Mouse (Mus musculus) heart, embryonic 16.5 days (tissue): ENCODE results near the gene Rnpepl1. TPM values are rescaled to one million over a fixed set of nuclear protein-coding genes. Genes with fewer than 3 reads are reported as not detected.

Source experiments
- ATAC-seq: fragments of 200-750 bp; cut with Nextera tagmentation; replicated peaks from 2 replicates; pipeline ENCODE4 v1.8.0; 2017; ENCODE audit warnings: moderate number of reproducible peaks; ENCODE audit not compliant: insufficient read depth, low FRiP score; ENCODE audit errors: extremely low read depth
- H3K27ac ChIP-seq: fragments of 300-500 bp; sonication (generic); 2 replicates; pipeline ENCODE4 v1.5.1; 2014; ENCODE audit warnings: mild to moderate bottlenecking, low read length, control low read depth, moderate library complexity
- H3K27me3 ChIP-seq: fragments of 300-500 bp; sonication (generic); 2 replicates; pipeline ENCODE4 v1.6.1; 2014; ENCODE audit warnings: low read length, mixed read lengths; ENCODE audit not compliant: control insufficient read depth, insufficient read depth
- H3K36me3 ChIP-seq: fragments of 300-500 bp; sonication (generic); 2 replicates; pipeline ENCODE4 v1.6.1; 2014; ENCODE audit not compliant: control insufficient read depth, insufficient read depth
- H3K4me1 ChIP-seq: fragments of 300-500 bp; sonication (generic); 2 replicates; pipeline ENCODE4 v1.6.1; 2014; ENCODE audit warnings: low read length, mixed read lengths; ENCODE audit not compliant: control insufficient read depth, insufficient read depth
- H3K4me2 ChIP-seq: fragments of 300-500 bp; sonication (generic); 2 replicates; pipeline ENCODE4 v1.6.1; 2014; ENCODE audit warnings: low read depth, mild to moderate bottlenecking, control low read depth, low read length
- H3K4me3 ChIP-seq: fragments of 300-500 bp; sonication (generic); 2 replicates; pipeline ENCODE4 v1.5.1; 2014; ENCODE audit warnings: mild to moderate bottlenecking, control low read depth, low read length
- H3K9ac ChIP-seq: fragments of 300-500 bp; sonication (generic); 2 replicates; pipeline ENCODE4 v1.6.1; 2014; ENCODE audit warnings: low read length, control low read depth
- H3K9me3 ChIP-seq: fragments of 300-500 bp; sonication (generic); replicated peaks from 2 replicates; pipeline ENCODE4 v1.6.1; 2016; ENCODE audit warnings: low read length; ENCODE audit not compliant: control insufficient read depth
- WGBS: fragments of 180-500 bp; shearing (Covaris S2); extraction: QIAGEN DNeasy Blood & Tissue Kit; methylation state at CpG from one replicate; pipeline ENCODE4 v1.1.7; 2014; 5-methylcytosine and 5-hydroxymethylcytosine counted together
- polyA plus RNA-seq: library from polyadenylated mRNA; unstranded; fragments of >200 nt; fragmentation: Nextera tagmentation; extraction: Ambion mirVana; gene quantifications from 2 replicates; pipeline ENCODE4 v1.2.1, GENCODE M21; 2015

Gene Rnpepl1
- polyA plus RNA-seq, 1 experiment from 2014 or later: 29.8 TPM

GRCm38 (mm10) chr1:92912286-92912685, 1.7 kb downstream of the Rnpepl1 start:
- Histone ChIP-seq H3K4me2 (peak overlapping the region; percentile 87), H3K27me3 (no peaks in the 10 kb centered on the region), H3K9ac (peak overlapping the region; percentile 95), H3K4me1 (peaks cover 25% of the 10 kb centered on the region), H3K9me3 (no peaks in the 10 kb centered on the region), H3K36me3 (peaks cover 25% of the 10 kb centered on the region), H3K27ac (0 out of 2 replicates have a peak overlapping the region, but pooled peaks have one; percentile 12), H3K4me3 (peak overlapping the region; percentile 76)
- no peak for ATAC-seq
- 41% methylated on average over 1 of the region's 1 CpGs for WGBS

GRCm38 (mm10) chr1:92914239-92914638, 3.7 kb downstream of the Rnpepl1 start:
- WGBS: 75% methylated on average over 4 of the region's 4 CpGs
- H3K4me2 ChIP-seq: no peak overlapping the region
- peaks cover 44% of the 10 kb centered on the region for H3K36me3 ChIP-seq
- no peaks in the 10 kb centered on the region for H3K9me3 ChIP-seq
- no peak overlapping the region for H3K9ac ChIP-seq
- no peaks in the 10 kb centered on the region for H3K27me3 ChIP-seq
- H3K4me3 ChIP-seq: no peak overlapping the region
- no peak for ATAC-seq
- peaks cover 19% of the 10 kb centered on the region for H3K4me1 ChIP-seq
- H3K27ac ChIP-seq: no peak overlapping the region

GRCm38 (mm10) chr1:92914993-92915392, 4.4 kb downstream of the Rnpepl1 start:
- peaks cover 50% of the 10 kb centered on the region for H3K36me3 ChIP-seq
- no peaks in the 10 kb centered on the region for H3K9me3 ChIP-seq
- no peak overlapping the region for H3K27ac ChIP-seq
- H3K4me3 ChIP-seq: no peak overlapping the region
- no peak for ATAC-seq
- peaks cover 12% of the 10 kb centered on the region for H3K4me1 ChIP-seq
- 92% methylated on average over 11 of the region's 11 CpGs for WGBS
- H3K4me2 ChIP-seq: no peak overlapping the region
- H3K27me3 ChIP-seq: no peaks in the 10 kb centered on the region
- H3K9ac ChIP-seq: no peak overlapping the region

- Histone ChIP-seq H3K36me3 (peaks cover 50% of the 10 kb centered on the region), H3K9ac (no peak overlapping the region), H3K27ac (no peak overlapping the region), H3K4me3 (no peak overlapping the region), H3K4me1 (peaks cover 21% of the 10 kb centered on the region), H3K27me3 (no peaks in the 10 kb centered on the region), H3K9me3 (no peaks in the 10 kb centered on the region), H3K4me2 (no peak overlapping the region)
- 91% methylated on average over 9 of the region's 9 CpGs for WGBS
- no peak for ATAC-seq
Observed at GRCm38 (mm10) chr1:92916725-92917124, 6.1 kb downstream of the Rnpepl1 start.

GRCm38 (mm10) chr1:92919151-92919550, 8.6 kb downstream of the Rnpepl1 start:
- H3K36me3 ChIP-seq: peaks cover 50% of the 10 kb centered on the region

GRCm38 (mm10) chr1:92919775-92920174, 9.2 kb downstream of the Rnpepl1 start:
- Histone ChIP-seq H3K27me3 (no peaks in the 10 kb centered on the region), H3K27ac (no peak overlapping the region), H3K36me3 (peaks cover 50% of the 10 kb centered on the region), H3K4me3 (no peak overlapping the region), H3K4me2 (no peak overlapping the region), H3K9me3 (no peaks in the 10 kb centered on the region), H3K4me1 (peaks cover 19% of the 10 kb centered on the region), H3K9ac (no peak overlapping the region)
- no peak for ATAC-seq
- 83% methylated on average over 12 of the region's 12 CpGs for WGBS

More at GRCm38 (mm10) chr1:92919151-92919550, 8.6 kb downstream of the Rnpepl1 start:
- Histone ChIP-seq H3K9me3 (no peaks in the 10 kb centered on the region), H3K9ac (no peak overlapping the region), H3K4me2 (no peak overlapping the region), H3K4me1 (peaks cover 19% of the 10 kb centered on the region), H3K27ac (no peak overlapping the region), H3K27me3 (no peaks in the 10 kb centered on the region), H3K4me3 (no peak overlapping the region)
- no peak for ATAC-seq
- 96% methylated on average over 11 of the region's 11 CpGs for WGBS

- H3K27me3 ChIP-seq: no peaks in the 10 kb centered on the region
- H3K36me3 ChIP-seq: peaks cover 42% of the 10 kb centered on the region
- peak overlapping the region; percentile 82 for H3K27ac ChIP-seq
- H3K4me2 ChIP-seq: no peak overlapping the region
- WGBS: 65% methylated on average over 7 of the region's 7 CpGs
- H3K4me3 ChIP-seq: no peak overlapping the region
- H3K9ac ChIP-seq: no peak overlapping the region
- peaks cover 19% of the 10 kb centered on the region for H3K4me1 ChIP-seq
- H3K9me3 ChIP-seq: no peaks in the 10 kb centered on the region
- ATAC-seq: peak; percentile 28
Observed at GRCm38 (mm10) chr1:92920474-92921200, 10.1 kb downstream of the Rnpepl1 start.

- peak overlapping the region; percentile 82 for H3K27ac ChIP-seq
- H3K9me3 ChIP-seq: no peaks in the 10 kb centered on the region
- 56% methylated on average over 4 of the region's 4 CpGs for WGBS
- no peaks in the 10 kb centered on the region for H3K27me3 ChIP-seq
- H3K9ac ChIP-seq: 0 out of 2 replicates have a peak overlapping the region, but pooled peaks have one; percentile 4
- ATAC-seq: peak; percentile 60
- H3K36me3 ChIP-seq: peaks cover 33% of the 10 kb centered on the region
- peak overlapping the region; percentile 19; the same call in 1 of the 2 replicates for H3K4me2 ChIP-seq
- no peak overlapping the region for H3K4me3 ChIP-seq
- H3K4me1 ChIP-seq: peaks cover 19% of the 10 kb centered on the region
Observed at GRCm38 (mm10) chr1:92921496-92921895, 10.9 kb downstream of the Rnpepl1 start.

GRCm38 (mm10) chr1:92930171-92930706, 19.7 kb downstream of the Rnpepl1 start:
- Histone ChIP-seq H3K27me3 (0 out of 2 replicates have a peak, but pooled peaks cover 3% of the 10 kb centered on the region), H3K36me3 (no peaks in the 10 kb centered on the region), H3K4me3 (no peak overlapping the region), H3K9me3 (peaks cover 7% of the 10 kb centered on the region; the same call in 1 of the 2 replicates), H3K4me2 (no peak overlapping the region), H3K9ac (no peak overlapping the region), H3K4me1 (peaks cover 11% of the 10 kb centered on the region), H3K27ac (no peak overlapping the region)
- ATAC-seq: no peak
- 10% methylated on average over 1 of the region's 1 CpGs for WGBS
